Mouse (Mus musculus): ENCODE data around the gene 4933417A18Rik. TPM values are rescaled to one million over a fixed set of nuclear protein-coding genes. Genes with fewer than 3 reads are reported as not detected.
A peak's percentile ranks its signal among the peaks of the same experiment; 100 is the strongest.
"Not testable (repeated sequence)": the region's sequence is repeated elsewhere in the genome, so short reads cannot be mapped to it uniquely, and the experiment has no call there.

The 4933417A18Rik gene
- not detected in 2 replicates for polyA plus RNA-seq (2014; fragmentation: Nextera tagmentation; extraction: Ambion mirVana)

GRCm38 (mm10) chr13:34924210-34924609 lies at the start of gene 4933417A18Rik, which contains the start of gene Fam217a:
Gene 4933417A18Rik (plus strand): TSS chr13:34924409.
Gene Fam217a (minus strand): TSS chr13:34924310.
- Histone ChIP-seq H3K27ac (ENCODE audit: low read depth, low read length) (no peak within 1 kb of the TSS), H3K9me3 (ENCODE audit: control insufficient read depth, low read length) (no peaks in the 10 kb centered on the region), H3K4me2 (ENCODE audit: low read depth, low read length) (no peak within 1 kb of the TSS), H3K36me3 (ENCODE audit: control insufficient read depth, insufficient read depth, low read length) (no peaks in the 10 kb centered on the region), H3K4me1 (ENCODE audit: control insufficient read depth, insufficient read depth, low read length) (no peaks in the 10 kb centered on the region), H3K9ac (replicated peaks; ENCODE audit: low read depth, low read length) (no peak within 1 kb of the TSS), H3K27me3 (ENCODE audit: control insufficient read depth, insufficient read depth, low read length) (no peaks in the 10 kb centered on the region), H3K4me3 (ENCODE audit: low read depth, low read length) (no peak within 1 kb of the TSS)
- 83% methylated on average over 4 of the region's 4 CpGs for WGBS
- no peak for ATAC-seq (ENCODE audit: low read depth)

GRCm38 (mm10) chr13:34874736-34875135 lies 49.5 kb upstream of the 4933417A18Rik start:
- H3K9me3 ChIP-seq (ENCODE audit: control insufficient read depth, low read length); H3K36me3 ChIP-seq (ENCODE audit: control insufficient read depth, insufficient read depth, low read length); H3K27me3 ChIP-seq (ENCODE audit: control insufficient read depth, insufficient read depth, low read length): not testable (repeated sequence)
- Histone ChIP-seq H3K4me2 (ENCODE audit: low read depth, low read length) (peak overlapping the region; percentile 52), H3K27ac (ENCODE audit: low read depth, low read length) (peak overlapping the region; percentile 92), H3K4me1 (ENCODE audit: control insufficient read depth, insufficient read depth, low read length) (peaks cover 16% of the 10 kb centered on the region), H3K4me3 (ENCODE audit: low read depth, low read length) (peak overlapping the region; percentile 95), H3K9ac (replicated peaks; ENCODE audit: low read depth, low read length) (peak overlapping the region; percentile 88)
- WGBS: 21% methylated on average over 13 of the region's 13 CpGs
- ATAC-seq (ENCODE audit: low read depth): peak; percentile 29

GRCm38 (mm10) chr13:34875166-34875710 lies 49.0 kb upstream of the 4933417A18Rik start, which contains the start of gene Prpf4b:
Gene Prpf4b (plus strand): TSS chr13:34875302.
- Histone ChIP-seq H3K36me3 (ENCODE audit: control insufficient read depth, insufficient read depth, low read length) (no peaks in the 10 kb centered on the region), H3K4me1 (ENCODE audit: control insufficient read depth, insufficient read depth, low read length) (peaks cover 16% of the 10 kb centered on the region), H3K4me2 (ENCODE audit: low read depth, low read length) (peak within 1 kb of the TSS; percentile 52), H3K4me3 (ENCODE audit: low read depth, low read length) (peak within 1 kb of the TSS; percentile 95), H3K27ac (ENCODE audit: low read depth, low read length) (peak within 1 kb of the TSS; percentile 92), H3K9ac (replicated peaks; ENCODE audit: low read depth, low read length) (peak within 1 kb of the TSS; percentile 88), H3K9me3 (ENCODE audit: control insufficient read depth, low read length) (no peaks in the 10 kb centered on the region), H3K27me3 (ENCODE audit: control insufficient read depth, insufficient read depth, low read length) (no peaks in the 10 kb centered on the region)
- ATAC-seq (ENCODE audit: low read depth): peak; percentile 87
- WGBS: 1% methylated on average over 40 of the region's 40 CpGs

- Histone ChIP-seq H3K9ac (replicated peaks; ENCODE audit: low read depth, low read length) (peak overlapping the region; percentile 88), H3K4me2 (ENCODE audit: low read depth, low read length) (peak overlapping the region; percentile 52), H3K4me1 (ENCODE audit: control insufficient read depth, insufficient read depth, low read length) (peaks cover 16% of the 10 kb centered on the region), H3K27ac (ENCODE audit: low read depth, low read length) (peak overlapping the region; percentile 92), H3K36me3 (ENCODE audit: control insufficient read depth, insufficient read depth, low read length) (no peaks in the 10 kb centered on the region), H3K9me3 (ENCODE audit: control insufficient read depth, low read length) (no peaks in the 10 kb centered on the region), H3K27me3 (ENCODE audit: control insufficient read depth, insufficient read depth, low read length) (no peaks in the 10 kb centered on the region), H3K4me3 (ENCODE audit: low read depth, low read length) (peak overlapping the region; percentile 95)
- peak; percentile 31 for ATAC-seq (ENCODE audit: low read depth)
- WGBS: under 1% methylated on average over 48 of the region's 50 CpGs
These were observed 48.3 kb upstream of the 4933417A18Rik start for GRCm38 (mm10) chr13:34875741-34876445.

GRCm38 (mm10) chr13:34876481-34876880 lies 47.7 kb upstream of the 4933417A18Rik start:
- Histone ChIP-seq H3K36me3 (ENCODE audit: control insufficient read depth, insufficient read depth, low read length) (no peaks in the 10 kb centered on the region), H3K27ac (ENCODE audit: low read depth, low read length) (no peak overlapping the region), H3K4me1 (ENCODE audit: control insufficient read depth, insufficient read depth, low read length) (peaks cover 16% of the 10 kb centered on the region), H3K4me2 (ENCODE audit: low read depth, low read length) (peak overlapping the region; percentile 52), H3K4me3 (ENCODE audit: low read depth, low read length) (peak overlapping the region; percentile 95), H3K9ac (replicated peaks; ENCODE audit: low read depth, low read length) (no peak overlapping the region; the same call in 1 of the 2 replicates), H3K27me3 (ENCODE audit: control insufficient read depth, insufficient read depth, low read length) (no peaks in the 10 kb centered on the region), H3K9me3 (ENCODE audit: control insufficient read depth, low read length) (no peaks in the 10 kb centered on the region)
- WGBS: 13% methylated on average over 3 of the region's 3 CpGs
- ATAC-seq (ENCODE audit: low read depth): no peak

- no peaks in the 10 kb centered on the region for H3K4me1 ChIP-seq (ENCODE audit: control insufficient read depth, insufficient read depth, low read length)
- H3K9ac ChIP-seq (replicated peaks; ENCODE audit: low read depth, low read length): no peak overlapping the region
- H3K27me3 ChIP-seq (ENCODE audit: control insufficient read depth, insufficient read depth, low read length): no peaks in the 10 kb centered on the region
- H3K36me3 ChIP-seq (ENCODE audit: control insufficient read depth, insufficient read depth, low read length): peaks cover 50% of the 10 kb centered on the region
- H3K9me3 ChIP-seq (ENCODE audit: control insufficient read depth, low read length): no peaks in the 10 kb centered on the region
- no peak for ATAC-seq (ENCODE audit: low read depth)
- 84% methylated on average over 1 of the region's 1 CpGs for WGBS
- no peak overlapping the region for H3K4me3 ChIP-seq (ENCODE audit: low read depth, low read length)
- H3K27ac ChIP-seq (ENCODE audit: low read depth, low read length): no peak overlapping the region
- no peak overlapping the region for H3K4me2 ChIP-seq (ENCODE audit: low read depth, low read length)
These were observed 31.3 kb upstream of the 4933417A18Rik start for GRCm38 (mm10) chr13:34892871-34893270.

GRCm38 (mm10) chr13:34914614-34915013 lies 9.6 kb upstream of the 4933417A18Rik start:
- H3K9me3 ChIP-seq (ENCODE audit: control insufficient read depth, low read length): no peaks in the 10 kb centered on the region
- H3K36me3 ChIP-seq (ENCODE audit: control insufficient read depth, insufficient read depth, low read length): no peaks in the 10 kb centered on the region
- H3K4me1 ChIP-seq (ENCODE audit: control insufficient read depth, insufficient read depth, low read length): no peaks in the 10 kb centered on the region
- H3K9ac ChIP-seq (replicated peaks; ENCODE audit: low read depth, low read length): no peak overlapping the region
- ATAC-seq (ENCODE audit: low read depth): no peak
- H3K27ac ChIP-seq (ENCODE audit: low read depth, low read length): no peak overlapping the region
- no peaks in the 10 kb centered on the region for H3K27me3 ChIP-seq (ENCODE audit: control insufficient read depth, insufficient read depth, low read length)
- no peak overlapping the region for H3K4me3 ChIP-seq (ENCODE audit: low read depth, low read length)
- H3K4me2 ChIP-seq (ENCODE audit: low read depth, low read length): no peak overlapping the region
- WGBS: 80% methylated on average over 9 of the region's 9 CpGs

- 46% methylated on average over 36 of the region's 37 CpGs for WGBS
- H3K27me3 ChIP-seq (ENCODE audit: control insufficient read depth, insufficient read depth, low read length): no peaks in the 10 kb centered on the region
- H3K4me3 ChIP-seq (ENCODE audit: low read depth, low read length): no peak overlapping the region
- H3K4me1 ChIP-seq (ENCODE audit: control insufficient read depth, insufficient read depth, low read length): no peaks in the 10 kb centered on the region
- H3K27ac ChIP-seq (ENCODE audit: low read depth, low read length): no peak overlapping the region
- H3K9ac ChIP-seq (replicated peaks; ENCODE audit: low read depth, low read length): 0 out of 2 replicates have a peak overlapping the region, but pooled peaks have one; percentile 21
- peak overlapping the region; percentile 38 for H3K4me2 ChIP-seq (ENCODE audit: low read depth, low read length)
- H3K9me3 ChIP-seq (ENCODE audit: control insufficient read depth, low read length): no peaks in the 10 kb centered on the region
- no peaks in the 10 kb centered on the region for H3K36me3 ChIP-seq (ENCODE audit: control insufficient read depth, insufficient read depth, low read length)
- peak; percentile 44; the same call in 1 of the 2 replicates for ATAC-seq (ENCODE audit: low read depth)
These were observed 7.6 kb upstream of the 4933417A18Rik start for GRCm38 (mm10) chr13:34916520-34917167.

Measured in neural tube, embryonic 14.5 days (tissue).